Mouse (Mus musculus) cerebellum, adult 11-12 months (tissue): Measurements from ENCODE around the gene Kbtbd12.

Source experiments
- DNase-seq: peaks from one replicate; pipeline ENCODE4 v3.0.0; 2022

The Kbtbd12 gene

GRCm38 (mm10) chr6:88637611-88638301, at the start of gene Kbtbd12:
Kbtbd12 (minus strand) TSS chr6:88637950.
- DNase-seq: no peak

- no peak for DNase-seq
Observed at GRCm38 (mm10) chr6:88683380-88684053, 45.8 kb upstream of the Kbtbd12 start.

- no peak for DNase-seq
Observed at GRCm38 (mm10) chr6:88681026-88681425, 43.3 kb upstream of the Kbtbd12 start.

- no peak for DNase-seq
Observed at GRCm38 (mm10) chr6:88677738-88678137, 40.0 kb upstream of the Kbtbd12 start.

- no peak for DNase-seq
Observed at GRCm38 (mm10) chr6:88676753-88677736, 39.3 kb upstream of the Kbtbd12 start.

- no peak for DNase-seq
Observed at GRCm38 (mm10) chr6:88675815-88676214, 38.1 kb upstream of the Kbtbd12 start.

- DNase-seq: no peak
Observed at GRCm38 (mm10) chr6:88662284-88662683, 24.5 kb upstream of the Kbtbd12 start.

GRCm38 (mm10) chr6:88661696-88662095, 23.9 kb upstream of the Kbtbd12 start:
- DNase-seq: no peak

- DNase-seq: no peak
Observed at GRCm38 (mm10) chr6:88647564-88648295, 10.0 kb upstream of the Kbtbd12 start.

GRCm38 (mm10) chr6:88644786-88645185, 7.0 kb upstream of the Kbtbd12 start:
- no peak for DNase-seq

- DNase-seq: no peak
Observed at GRCm38 (mm10) chr6:88641346-88641920, 3.7 kb upstream of the Kbtbd12 start.

GRCm38 (mm10) chr6:88640331-88640730, 2.6 kb upstream of the Kbtbd12 start:
- DNase-seq: no peak

- DNase-seq: no peak
Observed at GRCm38 (mm10) chr6:88639921-88640320, 2.2 kb upstream of the Kbtbd12 start.

GRCm38 (mm10) chr6:88639372-88639920, 1.7 kb upstream of the Kbtbd12 start:
- DNase-seq: no peak

- DNase-seq: no peak
Observed at GRCm38 (mm10) chr6:88638917-88639316, 1.2 kb upstream of the Kbtbd12 start.

- no peak for DNase-seq
Observed at GRCm38 (mm10) chr6:88635881-88636754, 1.6 kb downstream of the Kbtbd12 start.

- no peak for DNase-seq
Observed at GRCm38 (mm10) chr6:88631293-88631692, 6.5 kb downstream of the Kbtbd12 start.

GRCm38 (mm10) chr6:88630560-88630959, 7.2 kb downstream of the Kbtbd12 start:
- DNase-seq: no peak

GRCm38 (mm10) chr6:88629821-88630220, 7.9 kb downstream of the Kbtbd12 start:
- DNase-seq: no peak

GRCm38 (mm10) chr6:88627317-88627811, 10.4 kb downstream of the Kbtbd12 start:
- DNase-seq: peak; percentile 86

GRCm38 (mm10) chr6:88626912-88627311, 10.8 kb downstream of the Kbtbd12 start:
- DNase-seq: no peak
